Mouse (Mus musculus) G1E (cell line): ENCODE data around the gene Atp5e. TPM values are rescaled to one million over a fixed set of nuclear protein-coding genes. Genes with fewer than 3 reads are reported as not detected.

Experiments used
- ATAC-seq: 2 replicates; pipeline ENCODE4 v1.8.0; 2016; ENCODE audit warnings: mild to moderate bottlenecking; ENCODE audit not compliant: insufficient number of reproducible peaks, poor library complexity, low FRiP score, severe bottlenecking; ENCODE audit errors: extremely low read depth
- DNase-seq: peaks from one replicate; pipeline ENCODE4 v3.0.0; 2012; ENCODE audit warnings: low spot score
- H3K27me3 ChIP-seq: 2 replicates; pipeline ENCODE4 v1.6.1; 2012; ENCODE audit warnings: mild to moderate bottlenecking, low read length, inconsistent platforms; ENCODE audit not compliant: insufficient read depth
- H3K36me3 ChIP-seq: replicated peaks from 2 replicates; pipeline ENCODE3; 2012; ENCODE audit warnings: mild to moderate bottlenecking, inconsistent platforms
- H3K4me1 ChIP-seq: 2 replicates; pipeline ENCODE4 v1.6.1; 2012; ENCODE audit warnings: low read depth, low read length, inconsistent platforms, mixed read lengths; ENCODE audit not compliant: insufficient read depth
- H3K4me3 ChIP-seq: 2 replicates; pipeline ENCODE4 v1.5.1; 2012; ENCODE audit warnings: low read depth, mild to moderate bottlenecking, inconsistent platforms, low read length, moderate library complexity, mixed read lengths
- H3K9me3 ChIP-seq: replicated peaks from 2 replicates; pipeline ENCODE4 v1.6.1; 2012; ENCODE audit warnings: inconsistent platforms
- CTCF ChIP-seq: IDR thresholded peaks from 2 replicates; pipeline ENCODE4 v1.5.1; 2012; ENCODE audit warnings: low read depth, low read length, inconsistent platforms, mixed read lengths
- GATA1 ChIP-seq: IDR thresholded peaks from 2 replicates; pipeline ENCODE4 v1.6.1; 2012; ENCODE audit warnings: borderline replicate concordance, low read length, inconsistent platforms, mixed read lengths
- GATA2 ChIP-seq: IDR thresholded peaks from 2 replicates; pipeline ENCODE4 v1.6.1; 2012; ENCODE audit warnings: low read depth, low read length, inconsistent platforms, borderline replicate concordance
- POLR2AphosphoS5 ChIP-seq: IDR thresholded peaks from 2 replicates; pipeline ENCODE4 v1.6.1; 2012; ENCODE audit warnings: low read depth, low read length, inconsistent platforms; ENCODE audit not compliant: insufficient replicate concordance
- TAL1 ChIP-seq: conservative IDR thresholded peaks from 2 replicates; pipeline ENCODE4 v1.6.1; 2012; ENCODE audit warnings: low read depth, low read length, inconsistent platforms, mixed read lengths
- polyA plus RNA-seq: library from polyadenylated mRNA; stranded (reverse); fragments of >175 nt; gene quantifications from 2 replicates; pipeline ENCODE4 v1.2.3, GENCODE M21; 2012
- total RNA-seq, 2 experiments: library from RNA; stranded (forward) in 1 of 2; stranded (reverse) in 1 of 2; fragments of 200-1000 nt in 1 of 2; fragments of >200 nt in 1 of 2; fragmentation: Nextera tagmentation in 1 of 2; gene quantifications; 2 replicates each; pipeline ENCODE4 v1.2.3; 2014 to 2017

Atp5e gene
- total and polyA plus RNA-seq, 3 experiments: 3.1 to 38.8 (median 28.5) TPM

DNA sequence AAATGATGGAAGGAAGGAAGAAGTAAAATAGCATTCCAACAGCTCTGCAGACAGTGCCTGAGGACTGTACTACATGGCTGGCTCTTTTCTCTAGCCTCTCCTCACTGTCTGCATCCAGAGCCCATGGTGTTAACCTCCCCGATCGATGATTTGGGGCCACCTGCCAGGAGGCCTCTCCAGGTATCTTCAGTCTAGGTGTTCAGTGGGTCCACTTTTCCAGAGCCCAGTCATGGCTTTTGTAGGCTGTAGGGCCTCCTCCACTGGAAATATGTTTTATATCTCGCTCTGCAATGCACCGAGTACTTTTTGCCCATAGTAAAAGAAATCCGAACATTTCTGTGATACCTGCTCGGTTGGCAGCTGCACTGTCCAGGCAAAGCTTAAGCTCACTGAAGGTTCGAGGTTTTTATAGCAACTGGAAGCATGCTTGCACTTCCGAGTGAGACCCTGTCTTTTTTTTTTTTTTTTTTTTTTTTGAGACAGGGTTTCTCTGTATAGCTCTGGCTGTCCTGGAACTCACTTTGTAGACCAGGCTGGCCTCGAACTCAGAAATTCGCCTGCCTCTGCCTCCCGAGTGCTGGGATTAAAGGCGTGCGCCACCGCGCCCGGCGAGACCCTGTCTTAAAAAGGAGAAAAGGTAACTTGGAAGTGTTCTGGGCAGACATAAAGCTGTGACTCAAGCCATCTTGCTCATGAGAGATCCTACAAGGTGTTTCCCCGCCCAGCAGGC is 48.7 kb downstream of the Atp5e start:
- Histone ChIP-seq H3K4me1 (peaks cover 19% of the 10 kb centered on the region), H3K9me3 (no peaks in the 10 kb centered on the region), H3K36me3 (peaks cover 33% of the 10 kb centered on the region), H3K4me3 (peak overlapping the region; percentile 97; the same call in 1 of the 2 replicates), H3K27me3 (peaks cover 14% of the 10 kb centered on the region)
- DNase-seq (no peak), ATAC-seq (no peak)
- TF ChIP-seq TAL1 (no peak), GATA2 (no peak), CTCF (no peak)

DNA sequence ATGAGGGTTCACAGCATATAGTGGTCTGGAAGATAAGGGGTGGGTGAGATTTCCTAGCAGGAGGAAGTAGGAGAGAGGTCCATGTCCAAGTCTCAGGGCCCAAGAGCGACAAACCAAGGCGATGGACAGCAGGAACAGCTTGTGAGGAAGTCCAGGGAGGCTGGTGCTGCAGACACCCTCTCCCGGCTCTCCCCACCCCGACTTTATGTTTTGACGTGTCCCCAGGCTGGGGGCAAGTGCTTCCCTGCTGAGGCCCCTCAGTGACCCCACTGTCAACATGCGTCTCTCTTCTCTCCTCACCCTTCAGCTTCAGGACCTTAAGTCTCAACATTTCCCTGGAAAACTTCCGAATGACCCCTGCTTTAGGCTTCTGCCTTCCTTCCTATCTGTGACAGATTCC is 50.8 kb downstream of the Atp5e start:
- ATAC-seq (no peak), DNase-seq (no peak)
- Histone ChIP-seq H3K4me3 (no peak overlapping the region), H3K4me1 (peaks cover 17% of the 10 kb centered on the region), H3K27me3 (peaks cover 18% of the 10 kb centered on the region), H3K36me3 (peaks cover 13% of the 10 kb centered on the region), H3K9me3 (no peaks in the 10 kb centered on the region)
- TF ChIP-seq POLR2AphosphoS5: no peak
- no peak for TF ChIP-seq CTCF
- TF ChIP-seq GATA1: no peak
- TF ChIP-seq GATA2: no peak
- no peak for TF ChIP-seq TAL1

Other genes with a start within 250 kb of the Atp5e start
- gene Gnas, start 179.8 kb downstream of the Atp5e start, total RNA-seq (2014; fragmentation: Nextera tagmentation): 1,040 and 1,097 TPM in 2 replicates
- 452 and 490 TPM in 2 replicates for gene Gnas, start 179.8 kb downstream of the Atp5e start, total RNA-seq (2017)
- 935 and 1,094 TPM in 2 replicates for gene Gnas, start 179.8 kb downstream of the Atp5e start, polyA plus RNA-seq
- not detected in 2 replicates for gene Gm20721, start 117.4 kb downstream of the Atp5e start, total RNA-seq (2014; fragmentation: Nextera tagmentation)
- gene Gm20721, start 117.4 kb downstream of the Atp5e start, total RNA-seq (2017): 8.6 and 9.0 TPM in 2 replicates
- gene Gm20721, start 117.4 kb downstream of the Atp5e start, polyA plus RNA-seq: 0.99 and 1.3 TPM in 2 replicates
- 29.6 and 44.9 TPM in 2 replicates for gene Nelfcd, start 48.3 kb downstream of the Atp5e start, total RNA-seq (2014; fragmentation: Nextera tagmentation)
- 43.6 and 47.4 TPM in 2 replicates for gene Nelfcd, start 48.3 kb downstream of the Atp5e start, total RNA-seq (2017)
- gene Nelfcd, start 48.3 kb downstream of the Atp5e start, polyA plus RNA-seq: 45.0 and 51.7 TPM in 2 replicates
- gene Ctsz, start 25.1 kb downstream of the Atp5e start, total RNA-seq (2014; fragmentation: Nextera tagmentation): 13.5 and 24.8 TPM in 2 replicates
- gene Ctsz, start 25.1 kb downstream of the Atp5e start, total RNA-seq (2017): 27.1 and 32.5 TPM in 2 replicates
- 21.4 and 22.1 TPM in 2 replicates for gene Ctsz, start 25.1 kb downstream of the Atp5e start, polyA plus RNA-seq
- not detected in 2 replicates for gene Tubb1, start 13.4 kb downstream of the Atp5e start, total RNA-seq (2014; fragmentation: Nextera tagmentation)
- 0.05 and 0.12 TPM in 2 replicates for gene Tubb1, start 13.4 kb downstream of the Atp5e start, total RNA-seq (2017)
- gene Tubb1, start 13.4 kb downstream of the Atp5e start, polyA plus RNA-seq: not detected in 2 replicates
- gene Prelid3b, start 9.0 kb upstream of the Atp5e start, total RNA-seq (2014; fragmentation: Nextera tagmentation): 88.7 and 90.7 TPM in 2 replicates
- 154 and 165 TPM in 2 replicates for gene Prelid3b, start 9.0 kb upstream of the Atp5e start, total RNA-seq (2017)
- gene Prelid3b, start 9.0 kb upstream of the Atp5e start, polyA plus RNA-seq: 32.0 and 57.8 TPM in 2 replicates
- not detected in 2 replicates for gene Zfp831, start 179.4 kb upstream of the Atp5e start, total RNA-seq (2014; fragmentation: Nextera tagmentation)
- gene Zfp831, start 179.4 kb upstream of the Atp5e start, total RNA-seq (2017): 0.06 and 0.11 TPM in 2 replicates
- not detected in 2 replicates for gene Zfp831, start 179.4 kb upstream of the Atp5e start, polyA plus RNA-seq